In the genomic region with DNA sequence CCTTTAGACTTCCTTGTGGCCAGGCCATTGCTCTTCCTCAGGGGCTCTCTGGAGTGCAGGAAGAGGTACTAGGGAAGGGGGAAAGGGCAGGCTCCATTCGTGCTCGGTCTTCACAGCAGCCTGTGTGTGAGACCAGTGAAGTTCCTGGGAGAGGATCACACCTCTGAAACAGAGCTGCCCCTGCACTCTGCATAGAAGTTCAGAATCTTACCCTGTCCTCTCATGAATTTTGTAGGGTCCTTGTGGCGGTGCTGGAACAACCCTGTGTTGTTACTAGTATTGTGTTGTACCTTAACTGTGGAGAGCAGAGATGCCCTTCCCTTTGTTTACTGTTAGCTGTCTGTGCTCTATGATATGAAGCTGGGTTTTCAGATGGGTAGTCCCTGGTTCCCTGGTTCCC, we compare ENCODE assay signal across 31 mouse cellular contexts. TPM values are rescaled to one million over a fixed set of nuclear protein-coding genes. Genes with fewer than 3 reads are reported as not detected.
"Had no signal": no experiment of that assay in that cellular context is flagged by ENCODE, and none has a peak within 500 bp of the region (broad histone marks: within the 10 kb centered on the region; RNA-seq: fewer than 3 reads in every experiment).

No protein-coding gene starts in this region.

- ATAC-seq: liver, postnatal 0 days; lung, postnatal 0 days; midbrain, embryonic 13.5 days; midbrain, embryonic 15.5 days; midbrain, embryonic 16.5 days had no signal

- H3K9ac ChIP-seq: limb, embryonic 12.5 days; limb, embryonic 13.5 days; limb, embryonic 15.5 days; liver, embryonic 13.5 days; liver, embryonic 14.5 days; liver, embryonic 15.5 days; liver, postnatal 0 days; lung, embryonic 14.5 days; lung, embryonic 15.5 days; midbrain, embryonic 12.5 days; midbrain, embryonic 13.5 days; midbrain, embryonic 15.5 days; neural tube, embryonic 12.5 days had no signal

- H3K4me2 ChIP-seq: limb, embryonic 12.5 days; limb, embryonic 13.5 days; limb, embryonic 15.5 days; liver, embryonic 13.5 days; liver, embryonic 15.5 days; lung, embryonic 14.5 days; lung, embryonic 15.5 days; midbrain, embryonic 12.5 days; midbrain, embryonic 13.5 days; midbrain, embryonic 15.5 days; neural tube, embryonic 12.5 days had no signal

- H3K4me3 ChIP-seq: left cerebral cortex, adult 2 months; limb, embryonic 10.5 days; limb, embryonic 12.5 days; limb, embryonic 13.5 days; limb, embryonic 15.5 days; liver, embryonic 13.5 days; liver, embryonic 15.5 days; lung, embryonic 15.5 days; megakaryocyte, embryonic 14.5 days; midbrain, embryonic 10.5 days; midbrain, embryonic 12.5 days; midbrain, embryonic 13.5 days; midbrain, embryonic 15.5 days; myocyte; neural tube, embryonic 12.5 days had no signal

- H3K4me1 ChIP-seq: liver, embryonic 13.5 days; liver, embryonic 15.5 days; lung, embryonic 15.5 days; neural tube, embryonic 12.5 days had no signal

- DNase-seq: left cerebral cortex, postnatal 4 days; liver; liver, embryonic 13.5 days; liver, postnatal 0 days; lung, adult 18-20 months; lung, adult 2 months; lung, embryonic 14.5 days; lung, postnatal 10 days; lung, postnatal 14 days; lung, postnatal 36 days; lung, postnatal 4 days had no signal

- H3K9me3 ChIP-seq: limb, embryonic 10.5 days; limb, embryonic 12.5 days; limb, embryonic 13.5 days; limb, embryonic 15.5 days; liver, embryonic 13.5 days; liver, embryonic 15.5 days; lung, embryonic 15.5 days; megakaryocyte, embryonic 14.5 days; midbrain, embryonic 10.5 days; midbrain, embryonic 12.5 days; midbrain, embryonic 13.5 days; midbrain, embryonic 15.5 days; neural tube, embryonic 12.5 days had no signal

- H3K27ac ChIP-seq: left cerebral cortex, adult 2 months; limb, embryonic 12.5 days; limb, embryonic 13.5 days; limb, embryonic 15.5 days; liver, embryonic 13.5 days; liver, embryonic 14.5 days; liver, embryonic 15.5 days; lung, embryonic 15.5 days; macrophage; midbrain, embryonic 10.5 days; midbrain, embryonic 12.5 days; midbrain, embryonic 13.5 days; midbrain, embryonic 15.5 days; neural tube, embryonic 12.5 days had no signal

- H3K27me3 ChIP-seq: limb, embryonic 12.5 days; limb, embryonic 15.5 days; liver, embryonic 13.5 days; liver, embryonic 15.5 days; lung, embryonic 15.5 days; midbrain, embryonic 12.5 days; midbrain, embryonic 13.5 days; midbrain, embryonic 15.5 days; neural tube, embryonic 12.5 days had no signal

- H3K36me3 ChIP-seq: limb, embryonic 10.5 days; limb, embryonic 12.5 days; limb, embryonic 13.5 days; limb, embryonic 15.5 days; liver, embryonic 13.5 days; liver, embryonic 15.5 days; lung, embryonic 15.5 days; midbrain, embryonic 10.5 days; midbrain, embryonic 12.5 days; midbrain, embryonic 13.5 days; midbrain, embryonic 15.5 days; neural tube, embryonic 12.5 days had no signal

RNA-seq across cellular contexts. Expression of a gene that starts 58.4 kb away (rescaled TPM):
- polyA plus RNA-seq: limb, embryonic 12.5 days; limb, embryonic 13.5 days; liver, adult 2 months; liver, embryonic 16.5 days; liver, postnatal 0 days; macrophage; myocyte had no signal
